Comparison of ENCODE assay signal across 8 mouse cellular contexts in genomic region chr14:61044316-61044715, GRCm38 (mm10). TPM values are rescaled to one million over a fixed set of nuclear protein-coding genes. Genes with fewer than 3 reads are reported as not detected.
DNase-seq lines count a peak whose midpoint lies in the region; ATAC-seq and TF ChIP-seq lines count a peak whose summit lies in the region.
"Had no signal": no experiment of that assay in that cellular context is flagged by ENCODE, and none has a peak within 500 bp of the region (broad histone marks: within the 10 kb centered on the region; RNA-seq: fewer than 3 reads in every experiment).

No protein-coding gene starts in this region.

- H3K4me2 ChIP-seq in lung, embryonic 14.5 days = peak overlapping the region; percentile 75
- H3K4me2 ChIP-seq in forebrain, postnatal 0 days (ENCODE audit: low read depth) = peak overlapping the region; percentile 86
- H3K4me2 ChIP-seq in limb, embryonic 15.5 days = peak overlapping the region; percentile 80
- peak overlapping the region; percentile 76 for H3K4me2 ChIP-seq in stomach, embryonic 15.5 days

- peak overlapping the region; percentile 76 for H3K9ac ChIP-seq in lung, embryonic 14.5 days
- H3K9ac ChIP-seq in forebrain, postnatal 0 days = no peak overlapping the region
- H3K9ac ChIP-seq in limb, embryonic 15.5 days = no peak overlapping the region
- no peak overlapping the region for H3K9ac ChIP-seq in stomach, embryonic 15.5 days

- ATAC-seq in lung, embryonic 14.5 days (ENCODE audit: insufficient read depth) = no peak
- no peak for ATAC-seq in forebrain, postnatal 0 days
- ATAC-seq in limb, embryonic 15.5 days (ENCODE audit: insufficient number of reproducible peaks, low FRiP score, low TSS enrichment, low read depth) = no peak
- ATAC-seq in stomach, embryonic 15.5 days (ENCODE audit: insufficient read depth, low FRiP score, low read depth) = no peak

- TF ChIP-seq CTCF in lung, embryonic 14.5 days (IDR thresholded peaks at IDR 0.05; ENCODE audit: low read depth) = no peak
- TF ChIP-seq CTCF in forebrain, postnatal 0 days (IDR thresholded peaks at IDR 0.05; ENCODE audit: low read depth) = no peak

- peaks cover 22% of the 10 kb centered on the region for H3K4me1 ChIP-seq in lung, embryonic 14.5 days (ENCODE audit: insufficient read depth)
- H3K4me1 ChIP-seq in forebrain, postnatal 0 days (ENCODE audit: insufficient read depth) = peaks cover 7% of the 10 kb centered on the region
- peaks cover 18% of the 10 kb centered on the region for H3K4me1 ChIP-seq in limb, embryonic 15.5 days
- peaks cover 5% of the 10 kb centered on the region; the same call in 1 of the 2 replicates for H3K4me1 ChIP-seq in stomach, embryonic 15.5 days

- H3K9me3 ChIP-seq in lung, embryonic 14.5 days (ENCODE audit: low read depth, low read length) = no peaks in the 10 kb centered on the region
- H3K9me3 ChIP-seq in forebrain, postnatal 0 days (ENCODE audit: low read length) = no peaks in the 10 kb centered on the region
- H3K9me3 ChIP-seq in limb, embryonic 15.5 days = no peaks in the 10 kb centered on the region
- no peaks in the 10 kb centered on the region for H3K9me3 ChIP-seq in stomach, embryonic 15.5 days

- H3K4me3 ChIP-seq in lung, embryonic 14.5 days (ENCODE audit: low read depth, low read length) = peak overlapping the region; percentile 46
- H3K4me3 ChIP-seq in forebrain, postnatal 0 days (ENCODE audit: low read depth, low read length) = peak overlapping the region; percentile 49
- peak overlapping the region; percentile 46 for H3K4me3 ChIP-seq in limb, embryonic 15.5 days
- peak overlapping the region; percentile 45; the same call in 1 of the 2 replicates for H3K4me3 ChIP-seq in stomach, embryonic 15.5 days (replicated peaks)

- H3K36me3 ChIP-seq in lung, embryonic 14.5 days (ENCODE audit: insufficient read depth) = no peaks in the 10 kb centered on the region
- no peaks in the 10 kb centered on the region for H3K36me3 ChIP-seq in forebrain, postnatal 0 days (ENCODE audit: insufficient read depth)
- H3K36me3 ChIP-seq in limb, embryonic 15.5 days = no peaks in the 10 kb centered on the region
- H3K36me3 ChIP-seq in stomach, embryonic 15.5 days = no peaks in the 10 kb centered on the region

- 15% methylated on average over 2 of the region's 2 CpGs for WGBS in lung, embryonic 14.5 days
- WGBS in forebrain, postnatal 0 days = 2% methylated on average over 2 of the region's 2 CpGs
- 16% methylated on average over 2 of the region's 2 CpGs for WGBS in limb, embryonic 15.5 days
- whole genome bisulfite sequencing in stomach, embryonic 15.5 days = 28% methylated on average over 2 of the region's 2 CpGs

- peak overlapping the region; percentile 97 for H3K27ac ChIP-seq in lung, embryonic 14.5 days (ENCODE audit: low read depth)
- peak overlapping the region; percentile 54; the same call in 1 of the 2 replicates for H3K27ac ChIP-seq in forebrain, postnatal 0 days (ENCODE audit: low read depth, low read length)
- 0 out of 2 replicates have a peak overlapping the region, but pooled peaks have one; percentile 33 for H3K27ac ChIP-seq in limb, embryonic 15.5 days
- H3K27ac ChIP-seq in stomach, embryonic 15.5 days = 0 out of 2 replicates have a peak overlapping the region, but pooled peaks have one; percentile 5

- DNase-seq in lung, embryonic 14.5 days = peak; percentile 69
- no peak for DNase-seq in lung, postnatal 10 days
- DNase-seq in forebrain, postnatal 0 days = no peak
- DNase-seq in layer of hippocampus, postnatal 36 days = no peak
- no peak for DNase-seq in left cerebral cortex, adult 18-20 months (ENCODE audit: low spot score in 2 of 2)
- DNase-seq: left cerebral cortex, postnatal 4 days had no signal

- H3K27me3 ChIP-seq in lung, embryonic 14.5 days (ENCODE audit: insufficient read depth, low read length) = no peaks in the 10 kb centered on the region
- no peaks in the 10 kb centered on the region; the same call in 1 of the 2 replicates for H3K27me3 ChIP-seq in forebrain, postnatal 0 days (ENCODE audit: insufficient read depth, low read length)
- no peaks in the 10 kb centered on the region for H3K27me3 ChIP-seq in limb, embryonic 15.5 days
- H3K27me3 ChIP-seq in stomach, embryonic 15.5 days (replicated peaks) = no peaks in the 10 kb centered on the region

RNA-seq across cellular contexts. Expression of gene Tnfrsf19, which starts 2.0 kb away (rescaled TPM):
- polyA plus RNA-seq in lung, embryonic 14.5 days (2014; fragmentation: Nextera tagmentation; extraction: Ambion mirVana) = 148 and 159 TPM in 2 replicates
- 59.5 and 63.1 TPM in 2 replicates for total RNA-seq in forebrain, postnatal 0 days (2014; rRNA removed)
- polyA plus RNA-seq in forebrain, postnatal 0 days (2015; fragmentation: Nextera tagmentation; extraction: Ambion mirVana) = 52.7 and 56.0 TPM in 2 replicates
- polyA plus RNA-seq in limb, embryonic 15.5 days (2015; fragmentation: Nextera tagmentation; extraction: Ambion mirVana) = 63.3 and 67.0 TPM in 2 replicates
- 23.6 and 28.5 TPM in 2 replicates for polyA plus RNA-seq in stomach, embryonic 15.5 days (2015; fragmentation: Nextera tagmentation; extraction: Ambion mirVana)
- 10 to 100 TPM; 48.4 to 48.7 TPM for total RNA-seq in layer of hippocampus, postnatal 36 days (2021)
- total RNA-seq in left cerebral cortex, adult 18-20 months (2021) = 10 to 100 TPM; 56.7 to 58.1 TPM

Comparison
In these comparisons a context has a peak if more than half of its experiments do, and no peak if none do; other contexts are left out.
1. H3K27ac ChIP-seq: peak in every context shown above with its lines; median percentile 97 in lung, embryonic 14.5 days; 54 in forebrain, postnatal 0 days; 33 in limb, embryonic 15.5 days; 5 in stomach, embryonic 15.5 days.